Mouse (Mus musculus) embryonic fibroblast, embryonic 13.5 days (primary cell): ENCODE results near the gene Olfr320.

Source experiments
- CTCF ChIP-seq: IDR thresholded peaks from 2 replicates; pipeline ENCODE4 v1.5.1; 2011; ENCODE audit warnings: mild to moderate bottlenecking, control low read depth, low read length, moderate library complexity, borderline replicate concordance; ENCODE audit not compliant: insufficient read depth
- POLR2A ChIP-seq: IDR thresholded peaks from 2 replicates; pipeline ENCODE4 v1.6.1; 2011; ENCODE audit warnings: low read depth, mild to moderate bottlenecking, control low read depth, low read length, moderate library complexity

DNA sequence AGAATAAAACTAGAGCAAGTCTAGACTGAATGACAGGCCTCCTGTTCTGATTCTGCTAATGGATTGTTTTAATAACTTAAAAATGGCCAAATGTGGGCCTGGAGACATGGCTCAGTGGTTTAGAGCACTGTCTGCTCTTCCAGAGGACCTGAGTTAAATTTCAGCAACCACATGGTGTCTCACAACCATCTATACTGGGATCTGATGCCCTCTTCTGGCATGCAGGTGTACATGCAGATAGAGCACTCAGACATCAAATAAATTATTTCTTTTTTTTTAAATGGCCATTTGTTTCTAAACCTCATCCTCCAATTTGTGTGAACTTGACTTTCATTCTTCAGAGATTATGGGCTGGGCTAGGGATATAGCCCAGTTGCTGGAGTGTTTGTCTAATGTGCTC, 11.6 kb upstream of the Olfr320 start:
- no peak for TF ChIP-seq CTCF
- no peak for TF ChIP-seq POLR2A
